Mouse (Mus musculus) neural tube, embryonic 10.5 days (tissue): ENCODE measurements around the gene Slc39a11.

Source experiments
- DNase-seq: peaks from one replicate; pipeline ENCODE4 v3.0.0-alpha.2; 2017; ENCODE audit warnings: low spot score; ENCODE audit errors: extremely low spot score

Slc39a11 gene

DNA sequence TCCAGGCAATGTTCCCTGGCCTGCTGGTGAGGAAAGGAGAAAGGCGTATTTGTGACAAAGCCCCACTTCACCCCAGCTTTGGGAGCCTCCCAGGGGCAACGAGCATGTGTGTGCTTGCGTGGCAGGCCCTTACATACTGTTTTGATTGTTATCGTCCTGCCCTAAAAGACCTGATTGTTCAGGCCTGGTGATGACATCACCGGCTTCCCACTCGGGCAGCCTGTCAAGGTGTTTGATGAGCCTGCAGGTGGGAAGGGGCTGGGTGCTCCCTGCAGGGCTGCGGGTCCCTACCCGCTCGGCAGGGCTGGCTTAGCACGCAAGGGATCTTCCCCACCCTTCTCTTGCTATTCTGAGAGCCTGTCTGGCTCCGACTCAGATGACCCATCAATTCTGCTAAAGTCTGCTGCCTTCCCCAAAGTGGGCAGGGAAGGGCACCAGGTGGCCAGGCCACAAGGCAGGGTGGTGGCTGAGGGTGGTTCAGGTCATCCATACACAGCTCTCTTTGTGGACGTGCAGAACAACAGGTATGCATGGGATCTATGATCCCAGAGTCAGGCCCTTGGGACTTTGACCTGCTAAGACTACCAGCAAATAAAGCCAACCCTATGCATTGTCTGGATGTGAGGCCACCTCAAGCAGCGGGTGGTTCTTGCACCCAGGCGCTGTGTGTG, 390.0 kb downstream of the Slc39a11 start:
- no peak for DNase-seq

DNA sequence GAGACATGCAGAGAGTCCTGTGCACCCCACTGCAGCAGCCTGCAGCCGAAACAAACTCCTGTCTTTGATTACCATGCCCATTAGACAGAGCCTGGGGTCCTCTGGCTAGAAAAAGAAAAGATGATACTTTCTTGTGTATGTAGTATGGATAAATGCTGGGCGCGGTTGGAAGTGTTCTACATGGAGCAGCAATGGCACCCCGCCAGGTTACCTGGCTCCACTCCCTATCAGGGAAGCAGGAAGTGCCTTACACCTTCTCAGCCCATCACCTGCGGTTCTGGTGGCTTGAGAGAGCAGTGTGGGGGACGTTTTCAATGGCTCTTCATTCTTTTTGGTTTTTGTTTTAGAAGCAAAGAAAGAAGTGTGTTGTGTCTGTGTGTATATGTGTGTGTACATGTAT, 391.9 kb downstream of the Slc39a11 start:
- no peak for DNase-seq

DNA sequence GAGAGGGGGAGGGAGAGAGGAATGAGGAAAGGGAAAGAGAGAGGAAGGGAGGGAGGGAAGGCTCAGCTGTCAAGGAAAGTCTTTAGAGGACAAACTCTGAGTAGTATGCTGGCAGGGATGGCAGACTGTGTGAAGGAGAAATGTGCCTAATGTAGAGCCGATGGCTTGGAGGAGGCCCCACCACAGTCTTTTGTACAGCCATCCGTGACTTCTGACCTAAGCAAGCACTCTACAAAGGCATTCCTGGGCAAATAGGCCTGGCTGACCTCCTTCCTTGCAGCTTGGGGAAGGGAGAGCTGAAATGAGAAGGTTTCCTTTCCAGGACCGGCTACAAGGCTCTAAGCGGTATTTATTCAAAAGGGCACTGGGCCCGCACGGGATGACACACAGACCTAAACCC, 395.2 kb downstream of the Slc39a11 start:
- no peak for DNase-seq

DNA sequence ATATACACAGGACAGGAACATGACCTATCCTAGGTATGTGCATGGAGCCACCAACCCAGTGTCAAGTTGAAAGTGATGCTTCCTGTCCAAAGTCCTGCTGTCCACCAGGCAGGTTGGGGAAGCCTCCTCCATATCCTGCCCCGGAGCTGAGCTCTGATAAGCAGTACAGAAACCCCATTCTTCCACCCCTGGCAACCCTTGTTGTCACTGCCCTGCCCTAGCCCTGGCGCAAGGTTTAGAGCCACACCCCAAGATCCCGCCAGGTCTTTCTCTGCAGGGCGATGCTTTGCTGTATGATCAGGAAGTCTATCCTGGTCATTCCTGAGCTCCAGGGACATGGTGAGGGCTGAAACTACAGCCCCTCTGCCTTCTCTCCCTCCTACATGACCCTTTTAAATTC, 396.7 kb downstream of the Slc39a11 start:
- DNase-seq, result no peak

DNA sequence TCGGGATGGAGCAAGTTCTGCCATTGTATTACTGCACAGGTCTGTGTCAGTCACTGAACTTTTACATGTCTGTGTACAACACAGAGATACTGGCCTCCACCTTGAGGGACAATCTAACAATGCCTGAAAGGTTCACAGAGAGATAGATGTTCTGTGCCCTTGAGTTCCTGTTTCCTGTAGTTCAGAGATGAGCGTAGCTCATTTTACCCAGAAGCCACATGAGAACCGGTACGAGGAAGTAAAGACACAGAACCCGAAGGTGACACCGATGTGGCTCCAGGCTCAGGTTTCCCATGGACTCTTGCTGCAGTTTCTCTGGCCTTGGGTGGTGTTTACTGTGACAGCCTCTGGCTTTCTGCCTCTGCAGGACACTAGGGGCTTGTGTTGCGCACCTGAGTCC, 398.7 kb downstream of the Slc39a11 start:
- no peak for DNase-seq

DNA sequence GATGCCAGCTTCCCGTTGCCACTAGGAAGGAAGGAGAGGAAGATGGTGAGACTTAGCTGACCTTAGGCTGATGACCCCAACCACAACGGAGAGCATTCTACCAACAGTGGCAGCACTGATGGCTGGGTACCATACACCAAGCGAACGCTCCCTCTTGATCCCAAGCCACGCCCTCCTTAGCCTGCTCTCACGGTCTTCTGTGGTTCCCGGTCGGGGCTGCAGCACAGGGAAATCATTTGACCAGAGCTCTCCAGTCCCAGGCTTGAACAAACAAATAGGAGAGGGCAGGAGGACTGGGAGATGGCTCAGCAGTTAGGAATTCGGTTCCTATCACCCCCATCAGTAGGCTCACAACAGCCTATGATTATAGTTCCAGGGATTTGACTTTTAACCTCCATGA, 403.4 kb downstream of the Slc39a11 start:
- no peak for DNase-seq

DNA sequence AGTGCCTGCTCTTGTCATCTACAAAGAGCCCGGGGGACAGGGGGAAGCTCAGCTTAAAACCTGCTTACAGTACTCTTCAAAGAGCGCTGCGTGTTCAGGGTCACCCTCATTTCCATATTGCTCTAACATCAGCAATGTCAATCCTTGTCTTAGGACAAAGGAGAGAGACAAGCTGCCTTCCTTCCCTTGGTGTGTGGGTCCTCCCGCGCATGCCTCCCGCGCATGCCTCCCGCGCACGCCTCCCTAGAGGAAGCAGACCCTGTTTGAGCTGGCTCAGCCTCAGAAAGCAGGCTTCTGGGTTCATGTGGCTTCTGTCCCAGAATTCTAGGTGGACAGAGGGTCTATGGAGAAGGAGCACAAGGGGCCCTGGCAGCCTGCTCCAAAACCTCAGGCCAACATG, 404.2 kb downstream of the Slc39a11 start:
- DNase-seq, result no peak

DNA sequence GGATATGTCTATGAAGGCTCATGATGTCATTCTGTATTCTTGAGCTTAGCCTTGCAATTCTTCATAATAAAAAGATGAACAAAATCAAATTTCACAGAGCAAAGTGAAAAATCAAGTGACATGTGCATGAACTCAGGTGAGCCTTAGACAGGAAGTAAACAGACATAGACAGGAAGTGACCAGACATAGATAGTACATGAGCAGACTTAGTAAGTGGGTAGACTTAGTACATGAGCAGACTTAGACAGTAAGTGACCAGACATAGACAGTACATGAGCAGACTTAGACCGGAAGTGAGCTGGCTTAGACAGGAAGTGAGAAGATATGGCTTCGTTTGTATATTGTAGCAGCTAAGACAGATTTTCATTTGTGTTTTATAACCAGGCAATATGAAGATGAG, 415.4 kb downstream of the Slc39a11 start:
- DNase-seq, result no peak

DNA sequence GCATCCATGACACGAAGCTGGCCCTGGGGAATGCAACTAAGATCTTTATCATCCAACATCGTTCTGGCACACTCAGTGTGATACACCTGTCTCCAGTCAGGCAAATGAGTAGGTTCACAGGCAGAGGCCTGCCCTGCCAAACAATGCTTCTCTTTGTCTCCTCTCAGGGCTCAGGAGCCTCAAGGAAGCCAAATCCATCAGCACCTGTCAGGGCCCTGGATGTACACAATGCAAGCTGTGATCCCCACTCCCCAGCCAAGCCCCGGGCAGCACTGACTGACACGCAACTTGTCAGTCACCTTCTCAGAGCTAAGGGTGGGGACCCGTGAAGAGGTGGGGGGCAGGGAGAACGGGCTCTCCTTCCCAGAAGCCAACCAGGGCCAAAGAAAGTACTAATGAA, 417.8 kb downstream of the Slc39a11 start:
- DNase-seq, result no peak

DNA sequence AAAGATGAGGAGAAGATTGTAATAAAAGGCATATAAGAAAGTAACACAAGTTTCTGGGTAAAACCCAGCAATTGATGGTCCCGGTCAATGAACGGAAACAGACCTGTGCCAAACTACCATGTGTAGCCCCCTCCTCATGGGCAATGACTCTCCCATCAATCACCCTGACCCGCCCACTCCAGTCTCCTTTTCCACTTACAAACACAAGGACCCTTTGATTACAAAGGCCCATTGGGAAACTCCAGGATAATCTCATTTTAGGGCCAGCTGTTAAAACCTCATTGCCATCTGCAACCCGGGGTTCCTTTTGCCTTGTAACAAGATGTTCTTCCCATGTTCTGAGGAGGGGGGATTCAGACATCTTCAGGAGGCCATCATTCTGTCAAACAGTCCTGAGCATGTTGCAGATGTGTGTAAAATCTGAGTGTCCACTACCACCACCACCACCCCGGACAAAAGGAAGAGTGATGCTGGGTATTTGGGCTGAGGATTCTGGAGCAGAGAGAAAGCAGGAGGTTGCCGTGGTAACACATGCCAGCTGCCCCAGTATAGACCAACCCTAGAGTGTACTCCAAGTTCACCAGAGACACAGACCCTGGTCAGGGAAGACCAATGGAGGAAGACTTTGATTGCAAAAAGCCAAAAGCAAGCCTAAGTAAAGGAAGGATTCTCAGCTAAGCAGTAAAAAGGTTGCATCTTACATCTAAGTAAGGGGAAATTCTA, 419.3 kb downstream of the Slc39a11 start:
- DNase-seq, result peak; percentile 47

DNA sequence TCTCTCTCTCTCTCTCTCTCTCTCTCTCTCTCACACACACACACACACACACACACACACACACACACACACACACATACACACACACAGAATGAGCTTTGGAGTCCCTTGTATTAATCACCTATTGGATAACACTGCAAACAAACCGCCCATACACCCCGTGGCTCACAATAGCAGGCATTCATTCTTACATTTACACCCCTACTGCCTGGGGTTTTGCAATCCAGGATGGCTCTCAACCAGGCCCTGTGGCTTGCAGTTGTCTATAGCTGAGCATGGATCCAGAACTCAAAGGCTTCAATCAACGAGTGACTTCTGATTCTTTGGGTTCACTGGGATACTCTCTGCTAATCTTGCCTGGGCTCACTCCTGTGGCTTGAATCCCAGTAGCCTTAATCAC, 424.1 kb downstream of the Slc39a11 start:
- DNase-seq, result no peak

DNA sequence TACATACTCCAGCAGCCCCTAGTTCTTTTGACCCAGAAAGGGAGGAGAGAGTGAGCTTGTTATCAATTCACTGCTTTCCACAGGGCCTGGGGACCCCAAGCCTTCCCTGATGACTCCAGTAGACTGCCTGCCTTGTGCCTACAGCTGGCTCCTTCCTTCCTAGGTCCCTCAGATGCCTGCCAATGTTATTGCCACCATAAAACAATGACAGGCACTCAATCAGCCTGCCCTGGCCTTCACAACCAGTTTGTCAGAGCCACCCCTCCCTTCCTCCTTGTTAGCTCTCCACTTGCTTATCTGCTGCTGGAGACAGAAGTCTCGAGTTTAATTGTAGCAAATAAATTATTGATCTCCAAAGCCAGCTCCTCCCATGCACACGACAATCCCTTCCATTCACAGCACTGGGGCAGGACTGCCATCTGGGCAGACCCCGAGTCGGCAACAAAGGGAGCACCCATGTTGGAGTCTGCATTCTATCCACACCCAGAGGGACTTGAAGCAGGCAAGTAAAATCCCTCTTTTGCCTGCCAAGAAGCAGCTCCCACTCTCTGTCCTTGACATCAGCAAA, 426.0 kb downstream of the Slc39a11 start:
- DNase-seq, result no peak

DNA sequence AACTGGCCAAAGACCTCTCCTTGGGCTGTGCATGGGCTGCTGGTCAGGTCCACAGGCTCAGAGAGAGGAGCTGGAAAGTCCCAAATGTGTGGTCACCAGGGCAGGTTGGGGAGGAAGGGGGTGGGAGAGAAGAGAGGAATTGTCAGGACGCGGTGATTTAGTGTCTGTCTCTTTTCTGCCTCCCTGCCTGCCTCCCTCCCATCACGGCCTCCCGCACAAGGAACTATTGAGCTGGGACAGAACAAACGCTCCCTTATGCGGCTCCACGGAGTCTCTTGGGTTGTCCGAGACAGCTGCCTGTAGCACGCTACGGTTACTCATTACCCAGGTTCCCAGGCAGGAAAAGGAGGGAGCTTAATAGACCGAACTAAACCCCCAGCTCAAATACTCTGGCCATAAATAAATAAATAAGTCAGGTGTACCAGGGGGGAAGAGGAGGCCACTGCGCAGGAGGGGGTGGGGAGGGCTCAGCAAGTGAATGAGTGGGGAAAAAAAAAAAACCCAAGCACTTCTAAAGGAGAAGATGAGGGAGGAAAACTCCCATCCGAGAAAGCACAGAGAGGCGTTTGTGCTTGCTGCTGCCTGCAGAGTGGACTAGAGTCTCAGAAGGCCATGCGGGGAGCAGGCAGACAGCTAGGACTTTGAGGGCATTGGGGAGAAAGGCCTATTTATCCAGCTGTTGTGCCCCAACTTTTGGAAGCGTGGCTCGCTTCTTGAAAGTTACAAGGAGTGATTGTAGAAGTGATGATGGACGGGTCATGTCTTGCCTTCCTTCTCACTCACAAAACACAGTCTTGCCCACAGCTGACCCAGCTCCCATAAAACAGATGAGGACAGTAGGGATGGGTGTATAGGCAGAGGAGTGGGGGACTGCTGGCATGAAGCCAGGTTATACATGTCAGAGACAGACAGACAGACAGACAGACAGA, 428.3 kb downstream of the Slc39a11 start:
- peak; percentile 61 for DNase-seq

DNA sequence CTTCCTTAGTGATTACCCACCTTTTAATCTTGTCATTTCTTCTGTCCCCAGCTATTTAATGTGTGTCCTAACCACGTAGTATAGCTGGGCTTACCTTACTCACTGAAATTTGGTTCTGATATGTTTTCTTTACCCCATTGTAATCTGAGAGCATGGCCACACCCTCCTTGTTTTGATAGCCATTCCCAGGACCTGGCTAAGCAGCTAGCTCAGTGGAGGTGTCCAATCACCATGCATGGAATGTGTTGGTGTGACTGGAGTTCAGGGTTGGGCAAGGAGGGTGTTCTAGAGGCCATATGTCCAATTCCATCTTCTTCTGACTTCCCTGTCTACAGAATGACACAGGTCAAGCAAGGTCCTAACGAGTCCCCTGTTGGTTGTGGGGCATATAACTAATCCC, 429.2 kb downstream of the Slc39a11 start:
- no peak for DNase-seq

DNA sequence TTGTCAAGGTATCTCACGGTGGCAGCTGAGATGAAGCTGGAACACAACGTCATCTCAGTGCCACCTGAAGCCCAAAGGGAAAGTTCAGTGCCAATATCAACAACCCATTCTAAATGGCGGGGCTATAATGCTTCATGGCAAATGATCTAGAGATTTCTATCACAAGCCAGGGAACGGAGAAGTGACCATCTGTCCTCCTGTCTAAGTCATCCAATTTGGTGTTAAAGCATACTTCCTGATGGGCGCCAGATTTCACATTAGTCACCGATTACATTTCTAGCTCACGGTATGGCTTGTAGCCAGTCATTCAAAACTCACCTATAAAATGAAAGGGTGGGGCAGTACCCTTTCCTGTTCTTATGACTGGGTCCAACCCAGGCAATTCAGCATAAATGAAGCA, 435.1 kb downstream of the Slc39a11 start:
- no peak for DNase-seq

DNA sequence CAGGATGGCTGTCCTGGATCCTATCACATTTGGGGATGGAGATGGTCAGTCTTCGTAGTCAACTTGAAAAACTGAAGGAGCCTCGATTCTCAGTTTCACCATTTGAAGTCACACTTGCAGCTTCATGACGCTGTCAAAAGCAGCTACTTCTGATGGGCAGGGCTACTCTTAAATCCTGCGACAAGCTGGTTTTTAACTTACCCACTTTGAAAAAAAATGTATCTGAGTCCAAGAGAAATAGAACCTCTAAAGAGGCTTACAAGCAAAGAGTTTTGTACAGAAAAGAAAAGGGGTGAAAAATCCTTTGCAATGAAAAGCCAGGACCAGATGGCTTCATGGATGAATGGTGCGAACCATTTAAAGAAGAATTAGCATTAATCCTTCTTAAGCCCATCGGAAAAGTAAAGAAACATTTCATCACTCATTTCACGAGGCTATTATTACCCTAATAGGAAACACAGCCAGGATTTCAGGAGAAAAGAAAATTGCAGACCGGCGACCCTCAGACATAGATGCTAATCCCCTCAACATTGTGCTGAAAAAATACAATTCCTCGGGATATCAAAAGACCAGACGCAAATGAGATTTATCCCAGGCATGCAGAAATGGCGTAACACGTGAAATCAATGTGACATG, 437.4 kb downstream of the Slc39a11 start:
- no peak for DNase-seq

DNA sequence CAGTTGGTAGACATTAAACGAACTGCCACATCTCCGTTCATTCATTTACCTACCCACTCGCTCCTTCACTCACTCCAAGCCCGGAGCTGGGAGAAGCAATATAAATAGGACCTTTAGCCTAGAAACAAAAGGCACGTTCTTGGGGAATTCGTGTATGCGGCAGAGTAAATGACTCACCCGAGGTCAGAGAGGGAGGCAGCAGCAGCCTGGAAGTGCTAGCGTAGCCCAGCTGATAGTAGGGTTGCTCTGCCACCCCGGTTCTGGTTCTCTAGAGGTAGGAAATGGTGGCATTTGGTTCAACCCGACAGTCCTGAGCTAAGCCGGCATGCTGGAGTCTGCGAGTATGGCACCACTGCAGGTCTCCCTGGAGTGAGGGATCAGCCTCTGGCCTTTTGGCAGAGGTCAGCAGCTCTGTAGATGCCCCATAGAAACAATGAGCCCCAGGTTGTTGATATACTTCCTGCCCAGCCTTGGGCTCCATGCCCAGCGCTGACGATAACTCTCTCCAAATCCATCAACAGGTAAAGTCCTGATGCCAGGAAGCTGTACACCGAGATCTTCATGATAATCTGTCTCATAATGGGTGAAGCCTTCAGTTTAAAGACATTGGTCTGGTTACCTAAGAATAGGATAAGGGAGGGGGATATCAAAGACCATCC, 440.5 kb downstream of the Slc39a11 start:
- no peak for DNase-seq

DNA sequence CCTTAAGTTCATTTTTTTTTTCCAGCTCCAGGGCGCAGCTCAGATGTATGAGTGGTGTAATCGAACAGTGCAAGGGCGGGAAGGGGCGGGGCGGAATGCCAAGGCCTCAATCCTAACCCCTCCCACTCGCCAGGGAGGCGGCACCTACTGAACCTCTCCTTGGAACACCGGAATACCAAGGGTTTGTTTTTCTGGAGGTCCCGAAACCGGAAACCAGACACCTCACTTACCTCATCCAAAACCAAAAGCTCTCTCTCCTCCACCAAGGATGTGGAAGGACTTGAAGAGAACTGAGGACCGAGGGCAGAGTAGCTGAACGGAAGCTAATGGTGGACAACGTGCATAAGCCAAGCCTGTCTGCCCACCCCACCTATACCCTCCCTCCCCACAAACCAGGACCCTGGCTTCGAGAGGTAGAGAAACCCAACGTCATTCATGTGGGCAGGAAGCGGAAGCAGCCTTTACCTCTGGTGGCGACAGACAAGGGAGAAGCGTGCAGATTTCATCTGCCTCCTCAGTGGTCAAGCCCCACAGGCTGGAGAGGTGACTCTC, 441.3 kb downstream of the Slc39a11 start:
- DNase-seq, result no peak

DNA sequence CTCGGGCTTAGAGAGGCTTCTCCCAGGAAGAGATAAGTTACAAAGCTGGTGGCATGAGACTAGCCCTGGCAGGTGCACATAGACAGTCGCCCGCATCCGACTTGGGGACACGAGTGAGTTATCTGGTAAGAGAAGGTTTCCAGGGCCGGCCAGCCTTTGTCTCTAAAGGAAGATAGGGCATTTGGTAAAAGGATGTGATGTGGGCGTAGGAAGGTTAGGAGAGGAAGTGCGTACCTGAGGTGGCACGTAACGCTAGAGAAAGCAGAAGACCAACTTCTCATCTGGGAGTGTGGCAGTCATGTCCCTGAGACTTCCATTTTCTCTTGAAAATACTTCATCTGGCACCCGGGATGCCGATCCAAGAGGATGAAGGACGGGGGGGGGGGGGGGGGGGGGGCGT, 441.9 kb downstream of the Slc39a11 start:
- no peak for DNase-seq

DNA sequence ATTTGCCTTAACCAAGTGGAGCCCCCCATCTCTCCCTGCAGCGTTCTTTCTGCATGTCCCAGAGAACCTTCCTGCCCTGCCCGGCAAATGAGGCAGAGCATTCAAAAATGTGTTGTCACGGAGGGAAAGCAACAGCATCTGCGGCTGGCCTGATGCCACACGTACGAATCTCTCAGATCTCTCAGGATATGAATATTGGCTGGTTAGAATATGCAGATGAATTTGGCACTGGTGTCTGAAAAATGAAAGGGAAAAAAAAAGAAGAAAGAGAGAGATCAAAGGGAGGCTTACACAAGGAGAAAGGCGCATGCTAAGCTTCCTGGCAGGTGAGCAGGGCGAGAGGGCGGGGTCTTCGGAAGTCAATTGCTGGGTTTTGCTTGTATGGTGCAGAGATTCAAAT, 443.8 kb downstream of the Slc39a11 start:
- no peak for DNase-seq

DNA sequence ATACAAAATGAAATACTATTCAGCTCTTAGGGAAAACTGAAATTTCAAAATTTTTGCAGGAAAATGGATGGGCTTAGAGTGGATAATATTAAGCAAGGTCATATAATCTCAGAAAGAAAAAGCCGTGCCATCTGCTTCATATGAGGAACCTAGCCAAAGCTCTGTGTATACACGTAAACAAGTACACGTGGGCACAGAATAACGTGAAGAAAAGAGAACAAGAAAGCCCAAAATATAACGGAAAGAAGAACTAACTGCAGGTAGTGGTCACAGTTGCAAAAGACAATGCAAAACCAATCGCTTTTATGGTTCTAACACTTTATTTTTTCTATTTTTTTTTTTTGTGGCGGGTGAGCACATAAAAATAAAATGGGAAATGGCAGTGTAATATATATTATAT, 446.9 kb downstream of the Slc39a11 start:
- DNase-seq, result no peak
